Mouse (Mus musculus): ENCODE measurements around the gene Sec22c. TPM values are rescaled to one million over a fixed set of nuclear protein-coding genes. Genes with fewer than 3 reads are reported as not detected.

Sec22c gene
- polyA plus RNA-seq, 1 experiment from 2014 or later, result 20.5 TPM

- Histone ChIP-seq H3K9ac (ENCODE audit: low read length) (no peak overlapping the region), H3K36me3 (ENCODE audit: control insufficient read depth, insufficient read depth, low read length) (no peaks in the 10 kb centered on the region), H3K4me1 (ENCODE audit: control insufficient read depth, insufficient read depth, low read length) (peaks cover 17% of the 10 kb centered on the region; the same call in 1 of the 2 replicates), H3K27ac (ENCODE audit: low read depth, low read length) (peak overlapping the region; percentile 88; the same call in 1 of the 2 replicates), H3K9me3 (replicated peaks; ENCODE audit: control insufficient read depth, low read length) (no peaks in the 10 kb centered on the region), H3K27me3 (replicated peaks; ENCODE audit: control insufficient read depth, insufficient read depth, low read length) (0 out of 2 replicates have a peak, but pooled peaks cover 3% of the 10 kb centered on the region), H3K4me3 (ENCODE audit: low read depth, low read length) (no peak overlapping the region), H3K4me2 (ENCODE audit: low read length) (no peak overlapping the region)
- ATAC-seq (peak; percentile 15; the same call in 1 of the 2 replicates), DNase-seq (ENCODE audit: low spot score) (no peak)
- WGBS, result 74% methylated on average over 11 of the region's 11 CpGs
These were observed 37.5 kb downstream of the Sec22c start for GRCm38 (mm10) chr9:121667822-121668221.

- DNase-seq (ENCODE audit: low spot score), result peak; percentile 81
- H3K4me3 ChIP-seq (ENCODE audit: low read depth, low read length), result no peak overlapping the region
- 0 out of 2 replicates have a peak, but pooled peaks cover 3% of the 10 kb centered on the region for H3K27me3 ChIP-seq (replicated peaks; ENCODE audit: control insufficient read depth, insufficient read depth, low read length)
- ATAC-seq, result peak; percentile 75
- 67% methylated on average over 16 of the region's 16 CpGs for WGBS
- no peaks in the 10 kb centered on the region for H3K9me3 ChIP-seq (replicated peaks; ENCODE audit: control insufficient read depth, low read length)
- no peaks in the 10 kb centered on the region for H3K36me3 ChIP-seq (ENCODE audit: control insufficient read depth, insufficient read depth, low read length)
- peak overlapping the region; percentile 88 for H3K27ac ChIP-seq (ENCODE audit: low read depth, low read length)
- H3K4me1 ChIP-seq (ENCODE audit: control insufficient read depth, insufficient read depth, low read length), result peaks cover 17% of the 10 kb centered on the region; the same call in 1 of the 2 replicates
- H3K4me2 ChIP-seq (ENCODE audit: low read length), result no peak overlapping the region
- H3K9ac ChIP-seq (ENCODE audit: low read length), result no peak overlapping the region; the same call in 1 of the 2 replicates
These were observed 38.2 kb downstream of the Sec22c start for GRCm38 (mm10) chr9:121666957-121667630.

GRCm38 (mm10) chr9:121664104-121664503, 41.2 kb downstream of the Sec22c start:
- H3K4me2 ChIP-seq (ENCODE audit: low read length), result no peak overlapping the region
- no peaks in the 10 kb centered on the region for H3K27me3 ChIP-seq (replicated peaks; ENCODE audit: control insufficient read depth, insufficient read depth, low read length)
- 80% methylated on average over 5 of the region's 5 CpGs for WGBS
- ATAC-seq (no peak), DNase-seq (ENCODE audit: low spot score) (no peak)
- no peaks in the 10 kb centered on the region for H3K36me3 ChIP-seq (ENCODE audit: control insufficient read depth, insufficient read depth, low read length)
- no peak overlapping the region for H3K27ac ChIP-seq (ENCODE audit: low read depth, low read length)
- H3K4me3 ChIP-seq (ENCODE audit: low read depth, low read length), result no peak overlapping the region
- H3K4me1 ChIP-seq (ENCODE audit: control insufficient read depth, insufficient read depth, low read length), result peaks cover 11% of the 10 kb centered on the region; the same call in 1 of the 2 replicates
- H3K9me3 ChIP-seq (replicated peaks; ENCODE audit: control insufficient read depth, low read length), result no peaks in the 10 kb centered on the region
- H3K9ac ChIP-seq (ENCODE audit: low read length), result no peak overlapping the region

DNA sequence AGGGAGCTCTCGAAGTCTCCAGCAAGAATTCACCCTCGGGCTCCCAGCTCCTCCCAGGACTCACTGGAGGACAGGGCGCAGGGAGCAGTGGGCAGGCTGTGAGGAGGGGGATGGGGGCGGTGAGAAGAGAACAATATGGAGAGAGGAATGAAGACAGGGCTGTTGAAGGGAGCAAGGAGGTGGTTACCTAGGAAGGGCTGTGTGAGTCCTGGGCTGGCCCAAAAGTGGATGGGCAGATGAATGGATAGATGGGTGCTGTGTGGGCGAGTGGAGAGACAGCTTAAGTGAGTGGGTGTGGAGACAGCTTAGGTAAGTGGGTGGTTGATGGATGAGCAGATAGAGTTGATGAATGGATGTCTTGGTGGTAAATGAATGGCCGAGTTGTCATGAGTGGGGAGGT, 41.8 kb downstream of the Sec22c start:
- no peaks in the 10 kb centered on the region for H3K9me3 ChIP-seq (replicated peaks; ENCODE audit: control insufficient read depth, low read length)
- no peak overlapping the region for H3K27ac ChIP-seq (ENCODE audit: low read depth, low read length)
- H3K4me2 ChIP-seq (ENCODE audit: low read length), result no peak overlapping the region
- H3K27me3 ChIP-seq (replicated peaks; ENCODE audit: control insufficient read depth, insufficient read depth, low read length), result no peaks in the 10 kb centered on the region
- ATAC-seq, result no peak
- DNase-seq (ENCODE audit: low spot score), result no peak
- H3K4me1 ChIP-seq (ENCODE audit: control insufficient read depth, insufficient read depth, low read length), result peaks cover 11% of the 10 kb centered on the region; the same call in 1 of the 2 replicates
- H3K9ac ChIP-seq (ENCODE audit: low read length), result no peak overlapping the region
- H3K36me3 ChIP-seq (ENCODE audit: control insufficient read depth, insufficient read depth, low read length), result no peaks in the 10 kb centered on the region
- 82% methylated on average over 6 of the region's 6 CpGs for WGBS
- no peak overlapping the region for H3K4me3 ChIP-seq (ENCODE audit: low read depth, low read length)

DNA sequence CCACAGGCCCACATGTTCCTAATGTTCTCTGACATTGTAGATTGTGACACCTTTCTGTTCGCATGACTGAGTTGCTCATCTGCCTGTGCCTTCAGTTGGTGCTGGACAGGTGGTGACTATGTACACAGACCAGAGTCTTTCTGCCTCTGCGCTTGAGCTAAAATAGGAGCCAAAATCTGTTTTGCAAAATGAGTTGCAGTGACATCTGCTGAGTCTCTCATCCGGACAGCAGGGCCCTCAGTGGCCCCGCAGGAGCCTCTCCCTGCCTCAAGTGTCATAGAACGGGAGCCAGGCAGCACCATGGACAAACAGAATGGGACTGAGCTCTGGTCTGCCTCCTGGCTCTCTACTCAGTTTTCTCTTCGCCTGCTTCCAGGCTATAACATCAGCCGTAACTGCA, 45.5 kb downstream of the Sec22c start:
- H3K4me1 ChIP-seq (ENCODE audit: control insufficient read depth, insufficient read depth, low read length), result no peaks in the 10 kb centered on the region
- ATAC-seq (no peak), DNase-seq (ENCODE audit: low spot score) (no peak)
- H3K9me3 ChIP-seq (replicated peaks; ENCODE audit: control insufficient read depth, low read length), result no peaks in the 10 kb centered on the region
- H3K4me2 ChIP-seq (ENCODE audit: low read length), result no peak overlapping the region
- no peak overlapping the region for H3K9ac ChIP-seq (ENCODE audit: low read length)
- H3K4me3 ChIP-seq (ENCODE audit: low read depth, low read length), result no peak overlapping the region
- no peaks in the 10 kb centered on the region for H3K36me3 ChIP-seq (ENCODE audit: control insufficient read depth, insufficient read depth, low read length)
- WGBS, result 84% methylated on average over 7 of the region's 7 CpGs
- no peaks in the 10 kb centered on the region for H3K27me3 ChIP-seq (replicated peaks; ENCODE audit: control insufficient read depth, insufficient read depth, low read length)
- H3K27ac ChIP-seq (ENCODE audit: low read depth, low read length), result no peak overlapping the region

DNA sequence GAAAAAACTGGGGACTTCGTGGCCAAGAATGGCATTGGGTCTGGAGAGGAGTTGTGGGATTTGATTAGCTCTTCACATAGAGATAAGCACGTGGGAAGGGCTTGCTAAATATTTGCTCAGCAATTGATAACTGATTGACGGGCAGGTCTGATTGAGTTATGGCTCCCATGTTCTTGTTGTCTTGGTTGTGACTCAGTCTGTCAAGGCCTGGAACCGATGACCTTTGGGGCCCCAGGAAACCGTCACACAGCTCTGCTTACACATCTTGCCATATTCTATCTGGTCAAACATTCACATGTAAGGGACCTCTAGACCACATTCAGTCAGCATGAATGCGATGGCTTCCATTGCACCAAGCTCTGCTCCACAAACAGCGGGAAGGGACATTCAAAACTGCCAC, 47.0 kb downstream of the Sec22c start:
- WGBS, result 87% methylated on average over 7 of the region's 7 CpGs
- Histone ChIP-seq H3K27me3 (replicated peaks; ENCODE audit: control insufficient read depth, insufficient read depth, low read length) (no peaks in the 10 kb centered on the region), H3K4me3 (ENCODE audit: low read depth, low read length) (no peak overlapping the region), H3K9ac (ENCODE audit: low read length) (no peak overlapping the region), H3K27ac (ENCODE audit: low read depth, low read length) (no peak overlapping the region), H3K36me3 (ENCODE audit: control insufficient read depth, insufficient read depth, low read length) (no peaks in the 10 kb centered on the region), H3K9me3 (replicated peaks; ENCODE audit: control insufficient read depth, low read length) (no peaks in the 10 kb centered on the region), H3K4me1 (ENCODE audit: control insufficient read depth, insufficient read depth, low read length) (no peaks in the 10 kb centered on the region), H3K4me2 (ENCODE audit: low read length) (no peak overlapping the region)
- DNase-seq (ENCODE audit: low spot score) (no peak), ATAC-seq (no peak)

- 71% methylated on average over 13 of the region's 13 CpGs for WGBS
- no peak for DNase-seq (ENCODE audit: low spot score)
These were observed 48.1 kb downstream of the Sec22c start for GRCm38 (mm10) chr9:121657143-121657542.

DNA sequence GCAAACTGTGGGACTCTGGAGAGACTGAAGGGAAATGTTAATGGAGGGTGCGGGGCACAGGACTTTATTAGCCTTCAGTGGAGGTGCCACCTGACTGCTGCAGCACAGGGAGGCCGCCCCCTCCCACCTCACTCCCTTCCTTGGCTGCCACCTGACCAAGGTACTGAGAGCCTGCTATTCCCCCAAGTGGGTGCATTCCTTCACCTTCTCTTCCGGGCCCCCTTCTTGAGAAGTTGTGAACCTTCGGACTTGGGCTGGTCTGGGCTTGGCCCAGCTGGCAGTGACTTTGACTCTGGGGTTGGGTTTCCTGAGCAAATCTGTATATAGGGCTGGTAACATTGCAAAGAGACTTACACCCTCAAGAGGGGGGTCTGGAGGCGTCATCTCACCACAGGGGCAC, 49.0 kb downstream of the Sec22c start:
- Histone ChIP-seq H3K27ac (ENCODE audit: low read depth, low read length) (no peak overlapping the region), H3K4me2 (ENCODE audit: low read length) (no peak overlapping the region), H3K4me1 (ENCODE audit: control insufficient read depth, insufficient read depth, low read length) (no peaks in the 10 kb centered on the region), H3K9ac (ENCODE audit: low read length) (no peak overlapping the region), H3K36me3 (ENCODE audit: control insufficient read depth, insufficient read depth, low read length) (no peaks in the 10 kb centered on the region), H3K4me3 (ENCODE audit: low read depth, low read length) (no peak overlapping the region), H3K27me3 (replicated peaks; ENCODE audit: control insufficient read depth, insufficient read depth, low read length) (no peaks in the 10 kb centered on the region), H3K9me3 (replicated peaks; ENCODE audit: control insufficient read depth, low read length) (no peaks in the 10 kb centered on the region)
- DNase-seq (ENCODE audit: low spot score) (no peak), ATAC-seq (no peak)
- 86% methylated on average over 5 of the region's 5 CpGs for WGBS

More at GRCm38 (mm10) chr9:121657143-121657542, 48.1 kb downstream of the Sec22c start:
- H3K4me2 ChIP-seq (ENCODE audit: low read length), result no peak overlapping the region
- H3K27me3 ChIP-seq (replicated peaks; ENCODE audit: control insufficient read depth, insufficient read depth, low read length), result no peaks in the 10 kb centered on the region
- H3K9me3 ChIP-seq (replicated peaks; ENCODE audit: control insufficient read depth, low read length), result no peaks in the 10 kb centered on the region
- ATAC-seq, result no peak
- H3K4me3 ChIP-seq (ENCODE audit: low read depth, low read length), result no peak overlapping the region
- no peak overlapping the region for H3K9ac ChIP-seq (ENCODE audit: low read length)
- no peak overlapping the region for H3K27ac ChIP-seq (ENCODE audit: low read depth, low read length)
- H3K36me3 ChIP-seq (ENCODE audit: control insufficient read depth, insufficient read depth, low read length), result no peaks in the 10 kb centered on the region
- no peaks in the 10 kb centered on the region for H3K4me1 ChIP-seq (ENCODE audit: control insufficient read depth, insufficient read depth, low read length)

DNA sequence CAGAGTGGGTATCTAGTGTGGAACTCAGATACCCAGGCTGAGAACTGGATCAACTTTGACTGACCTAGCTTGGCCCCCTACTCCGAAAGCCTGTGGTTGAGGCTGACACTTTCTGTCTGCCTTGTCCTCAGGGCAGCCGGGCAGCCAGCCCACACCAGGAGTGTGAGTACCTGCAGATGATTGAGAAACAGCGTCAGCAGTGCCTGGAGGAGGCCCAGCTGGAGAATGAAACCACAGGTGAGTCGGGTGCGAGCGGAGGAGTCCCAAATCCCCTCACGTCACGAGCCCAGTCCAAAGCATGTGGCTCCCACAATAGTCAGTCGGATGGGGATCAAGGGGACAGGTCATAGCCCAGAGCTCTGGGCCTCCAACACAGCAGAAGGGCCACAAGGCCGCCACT, 51.6 kb downstream of the Sec22c start:
- WGBS, result 93% methylated on average over 10 of the region's 10 CpGs
- Histone ChIP-seq H3K9ac (ENCODE audit: low read length) (no peak overlapping the region), H3K27ac (ENCODE audit: low read depth, low read length) (no peak overlapping the region), H3K36me3 (ENCODE audit: control insufficient read depth, insufficient read depth, low read length) (no peaks in the 10 kb centered on the region), H3K27me3 (replicated peaks; ENCODE audit: control insufficient read depth, insufficient read depth, low read length) (no peaks in the 10 kb centered on the region), H3K9me3 (replicated peaks; ENCODE audit: control insufficient read depth, low read length) (no peaks in the 10 kb centered on the region), H3K4me1 (ENCODE audit: control insufficient read depth, insufficient read depth, low read length) (no peaks in the 10 kb centered on the region), H3K4me3 (ENCODE audit: low read depth, low read length) (no peak overlapping the region), H3K4me2 (ENCODE audit: low read length) (no peak overlapping the region)
- no peak for DNase-seq (ENCODE audit: low spot score)
- ATAC-seq, result no peak
